Mouse (Mus musculus) spleen, adult 12 weeks (tissue): ENCODE results near the gene Jazf1.

Experiments used
- DNase-seq: peaks from one replicate; pipeline ENCODE4 v3.0.0; 2022; ENCODE audit warnings: low spot score

Gene Jazf1

GRCm38 (mm10) chr6:52795029-52795841 lies 273.2 kb downstream of the Jazf1 start:
- DNase-seq, result no peak

GRCm38 (mm10) chr6:52792455-52792854 lies 276.0 kb downstream of the Jazf1 start:
- no peak for DNase-seq

DNA sequence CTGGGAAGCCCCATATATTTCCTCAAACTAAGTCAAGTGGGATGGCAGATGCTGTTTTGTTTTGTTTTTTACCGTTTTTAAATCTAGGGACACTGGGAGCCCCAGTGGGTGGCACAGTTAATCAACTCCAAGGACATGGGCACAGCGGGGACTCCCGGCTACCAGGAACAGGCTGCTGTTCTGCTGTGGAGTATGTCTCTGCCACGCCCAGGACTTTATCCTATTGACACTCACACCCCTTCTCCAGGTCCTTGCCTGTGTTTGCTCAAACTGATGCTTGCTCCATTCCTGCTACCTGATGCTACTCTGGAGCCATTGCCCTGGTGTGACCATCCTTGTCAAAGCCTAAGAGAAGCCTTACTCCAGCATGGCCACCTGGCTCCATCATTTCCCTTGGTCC lies 277.6 kb downstream of the Jazf1 start:
- no peak for DNase-seq

DNA sequence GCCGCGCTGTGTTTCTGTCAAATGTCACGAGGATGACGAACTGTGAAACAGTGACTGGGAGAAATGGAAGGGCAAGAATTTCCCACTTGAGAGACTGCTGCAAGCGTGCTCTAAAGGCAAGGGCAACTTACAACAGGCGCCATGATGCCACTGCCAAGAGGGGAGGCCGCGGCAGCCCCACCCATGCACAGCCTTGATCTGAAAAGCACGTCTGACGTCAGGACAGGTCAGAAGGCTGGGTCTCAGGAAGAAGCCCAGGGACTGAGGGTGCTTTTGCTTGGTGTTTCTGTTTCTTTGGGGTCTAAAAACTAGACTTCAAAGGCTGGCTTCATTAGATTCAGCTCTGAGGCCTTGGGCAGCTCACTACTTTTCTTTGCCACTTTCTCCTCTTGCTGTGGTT lies 278.1 kb downstream of the Jazf1 start:
- DNase-seq, result no peak

DNA sequence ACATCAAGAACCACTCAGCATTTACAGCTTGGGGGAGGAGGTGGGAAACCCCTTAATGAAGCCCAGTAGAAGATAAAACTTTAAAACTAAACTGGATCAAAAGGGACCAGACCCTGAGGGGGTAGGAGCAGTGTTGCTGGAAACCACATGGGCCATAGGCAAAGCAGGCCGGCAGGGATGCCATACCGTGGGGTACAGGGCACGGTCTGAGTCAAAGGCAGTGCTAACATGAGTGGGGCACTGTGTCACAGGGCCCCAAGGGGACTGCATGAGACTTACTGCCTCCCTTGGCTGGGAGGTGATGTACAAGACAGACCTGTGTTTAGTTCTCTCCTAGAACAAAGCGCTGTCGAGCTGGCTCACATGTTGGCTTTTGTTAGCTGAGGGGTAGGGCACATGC lies 288.9 kb downstream of the Jazf1 start:
- no peak for DNase-seq

GRCm38 (mm10) chr6:52778523-52778922 lies 289.9 kb downstream of the Jazf1 start:
- DNase-seq, result no peak

DNA sequence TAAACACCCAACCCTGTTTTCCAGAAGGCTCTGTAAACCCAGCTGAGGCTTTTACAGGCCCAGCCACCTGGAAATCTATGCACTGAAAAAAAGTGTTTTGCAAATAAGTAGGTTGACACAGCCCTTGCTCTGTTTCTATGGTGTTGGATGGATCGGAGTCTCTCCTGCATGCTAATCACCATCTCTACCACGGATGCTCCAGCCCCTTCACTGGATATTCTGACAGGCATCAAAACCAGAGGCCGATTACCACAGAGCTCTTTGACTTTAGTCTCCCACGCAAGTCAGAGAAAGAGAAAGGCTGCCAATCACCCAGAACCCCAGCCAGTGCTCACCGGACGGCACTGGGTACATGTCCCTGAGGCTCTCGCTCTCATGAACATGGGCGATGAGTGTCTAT lies 291.4 kb downstream of the Jazf1 start:
- no peak for DNase-seq

- DNase-seq, result no peak
Observed at GRCm38 (mm10) chr6:52775956-52776355, 292.5 kb downstream of the Jazf1 start.

DNA sequence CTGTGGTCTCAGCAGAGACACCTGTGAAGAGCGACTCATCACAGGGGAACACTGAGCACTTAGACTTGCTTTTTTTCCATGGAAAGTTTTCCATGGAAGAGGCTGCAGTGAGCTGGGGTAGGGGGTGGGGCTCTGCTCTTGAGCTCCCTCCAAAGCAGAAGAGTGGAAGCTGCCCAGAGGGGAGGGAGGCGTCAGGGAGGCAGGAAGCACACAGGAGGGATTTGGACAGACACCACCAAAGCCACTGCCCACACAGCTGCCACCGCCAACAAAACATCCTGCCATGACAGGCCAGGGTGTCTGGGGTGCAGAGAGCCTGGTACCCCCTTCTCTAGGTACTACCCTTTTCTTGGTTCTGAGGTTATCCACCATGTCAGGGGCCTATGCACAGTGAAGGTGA lies 293.1 kb downstream of the Jazf1 start:
- DNase-seq, result no peak

DNA sequence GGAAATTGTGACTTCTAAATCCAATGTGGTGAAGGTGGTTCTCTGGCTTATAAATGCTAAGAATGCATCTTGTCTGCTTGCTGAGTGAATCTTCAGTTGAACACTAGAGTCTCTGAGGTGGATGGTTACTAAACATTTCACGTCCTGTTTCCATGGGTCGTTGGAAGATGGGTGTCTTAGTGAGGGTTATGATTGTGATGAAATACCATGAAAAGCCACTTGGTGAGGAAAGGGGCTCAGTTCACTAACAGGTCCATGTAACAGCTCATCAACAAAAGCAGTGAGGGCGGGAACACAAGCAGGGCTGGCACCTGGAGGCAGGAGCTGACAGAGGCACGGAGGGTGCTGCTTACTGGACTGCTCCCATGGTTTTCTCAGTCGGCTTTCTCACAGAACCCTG lies 295.3 kb downstream of the Jazf1 start:
- no peak for DNase-seq

- no peak for DNase-seq
Observed at GRCm38 (mm10) chr6:52770789-52771188, 297.6 kb downstream of the Jazf1 start.

DNA sequence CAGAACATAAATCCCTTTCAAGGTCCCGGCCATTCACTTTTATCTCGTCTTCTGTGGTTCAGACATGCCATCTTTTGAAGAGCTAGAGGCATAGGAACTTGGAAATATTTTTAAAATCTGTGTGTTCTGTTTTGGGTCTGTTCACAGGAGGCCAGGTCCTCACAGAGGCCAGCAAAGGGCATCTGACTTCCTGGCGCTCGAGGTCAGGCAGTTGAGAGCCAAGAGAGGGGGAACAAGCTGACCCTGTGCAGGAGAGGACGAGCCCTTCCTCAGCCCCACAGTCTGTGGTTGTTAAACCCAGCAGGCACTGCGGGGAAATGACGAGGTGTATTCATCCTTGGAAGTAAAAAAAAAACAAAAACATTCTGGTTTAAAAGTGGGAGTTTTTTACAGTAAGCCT lies 303.2 kb downstream of the Jazf1 start:
- DNase-seq, result no peak

GRCm38 (mm10) chr6:52752832-52753231 lies 315.6 kb downstream of the Jazf1 start:
- DNase-seq, result no peak

GRCm38 (mm10) chr6:52734630-52735029 lies 333.8 kb downstream of the Jazf1 start:
- no peak for DNase-seq

DNA sequence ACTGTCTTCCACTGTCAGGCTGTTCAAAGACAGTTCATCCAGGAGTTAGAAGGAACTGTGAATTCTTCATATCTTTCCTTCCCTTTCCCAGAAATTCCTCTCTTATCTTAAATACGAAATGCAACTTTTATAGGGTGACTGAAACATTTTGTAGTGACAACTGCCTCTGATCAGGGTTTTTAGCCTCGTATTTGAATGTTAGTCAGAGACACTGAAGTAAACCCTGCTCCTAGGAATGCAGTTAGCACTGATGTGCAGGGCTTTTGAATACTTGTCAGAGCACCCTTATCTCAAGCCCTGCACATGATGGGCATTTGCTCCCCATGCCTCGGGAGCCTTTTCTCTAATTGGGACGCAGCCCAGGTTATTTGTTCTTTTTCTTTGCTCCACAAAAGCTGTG lies 338.1 kb downstream of the Jazf1 start:
- no peak for DNase-seq

DNA sequence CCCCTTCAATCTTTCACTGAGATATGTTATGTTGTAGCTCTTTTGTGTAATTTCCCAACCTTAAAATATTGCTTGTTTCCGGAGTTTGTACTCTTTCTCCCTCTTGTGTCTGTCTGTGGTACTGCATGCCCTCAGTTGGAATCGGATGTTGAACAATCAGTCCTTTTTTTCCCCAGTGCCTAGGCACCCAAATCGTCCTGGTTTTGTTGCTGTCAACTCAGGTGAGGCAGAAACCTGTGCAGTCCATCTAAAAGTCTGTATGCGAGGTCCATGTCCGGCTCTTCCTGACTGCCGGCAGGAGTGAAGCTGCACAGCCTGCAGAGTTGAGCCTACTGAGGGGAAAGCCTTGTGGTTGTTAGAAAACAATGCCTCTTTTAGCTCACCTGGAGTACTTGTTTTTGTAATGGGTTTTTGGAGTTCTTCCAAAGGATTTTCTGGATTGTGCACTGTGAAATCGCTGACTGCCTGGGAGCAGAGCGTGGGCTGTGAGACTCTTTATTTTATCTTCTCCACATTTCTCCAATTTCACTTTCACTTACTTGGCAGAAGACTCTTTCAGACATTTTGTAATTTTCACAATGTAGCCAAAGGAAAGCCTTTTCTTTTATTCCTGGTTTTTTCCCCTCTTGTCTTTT lies 343.5 kb downstream of the Jazf1 start:
- peak; percentile 31 for DNase-seq
